Mouse (Mus musculus): ENCODE results near the gene Arhgap15.

DNA sequence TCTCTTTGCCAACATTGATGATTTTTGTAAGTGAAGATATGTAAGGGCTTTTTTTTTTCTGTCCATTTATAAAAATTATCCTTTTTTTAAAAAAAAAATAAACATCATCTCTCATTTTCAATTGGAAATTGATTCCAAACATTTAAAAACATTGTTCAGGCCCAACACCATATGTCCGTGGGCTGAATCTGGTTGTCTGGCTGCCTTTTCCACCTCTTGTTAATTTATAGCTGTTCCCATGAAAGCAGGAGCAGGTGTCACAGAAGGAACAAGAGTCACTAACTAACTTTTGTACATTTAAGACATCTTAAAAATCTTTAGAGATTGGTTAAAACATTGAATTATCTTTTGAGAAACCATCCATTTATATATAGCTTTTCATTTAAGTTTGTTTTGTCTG lies 15.8 kb downstream of the Arhgap15 start:
- no peak for TF ChIP-seq CTCF (IDR thresholded peaks at IDR 0.05; ENCODE audit: borderline replicate concordance, insufficient read depth, low read length)
- no peak for TF ChIP-seq POLR2A (IDR thresholded peaks at IDR 0.05; ENCODE audit: low read depth, low read length)

Measured in embryonic fibroblast, embryonic 13.5 days (primary cell).